Mouse (Mus musculus): Measurements from ENCODE around the gene Gzmk. TPM values are rescaled to one million over a fixed set of nuclear protein-coding genes. Genes with fewer than 3 reads are reported as not detected.
A peak's percentile ranks its signal among the peaks of the same experiment; 100 is the strongest.

The Gzmk gene
- polyA plus RNA-seq (2012; rRNA removed): 0.30 and 0.47 TPM in 2 replicates

DNA sequence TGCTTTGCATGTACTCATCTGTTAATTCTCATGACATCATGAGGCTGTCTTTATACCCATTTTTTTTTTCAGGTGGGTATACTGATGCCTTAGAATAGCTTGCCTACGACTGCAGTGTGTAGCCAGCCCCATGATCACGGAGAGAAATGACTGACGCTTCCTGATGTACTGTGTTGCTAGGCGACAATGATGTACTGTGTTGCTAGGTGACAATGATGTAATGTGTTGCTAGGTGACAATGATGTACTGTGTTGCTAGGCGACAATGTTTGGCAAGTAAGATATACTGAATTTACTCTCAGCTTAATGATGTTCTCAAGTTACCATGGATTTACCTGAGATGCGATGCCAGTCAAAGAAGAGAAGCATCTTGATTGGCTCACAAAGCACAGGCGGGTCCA lies at the start of gene Gzmk:
Gzmk (minus strand) TSS at position 98 of the 400 bp plus-strand sequence.
- H3K4me1 ChIP-seq (ENCODE audit: control insufficient read depth, insufficient read depth, insufficient read length, low read length): no peaks in the 10 kb centered on the region
- no peak within 1 kb of the TSS for H3K27ac ChIP-seq (ENCODE audit: insufficient read depth, low read depth, low read length)
- 37% methylated on average over 7 of the region's 7 CpGs for WGBS
- no peak within 1 kb of the TSS for H3K4me3 ChIP-seq (ENCODE audit: low read depth, low read length)
- TF ChIP-seq POLR2A (IDR thresholded peaks at IDR 0.05; ENCODE audit: low read depth, low read length) (no peak), CTCF (IDR thresholded peaks at IDR 0.05; ENCODE audit: extremely low read depth, insufficient read length, insufficient replicate concordance, low read depth, low read length) (no peak)
- H3K27me3 ChIP-seq (ENCODE audit: control insufficient read depth, insufficient read depth, low read length): no peaks in the 10 kb centered on the region; the same call in 1 of the 2 replicates
- no peaks in the 10 kb centered on the region for H3K36me3 ChIP-seq (ENCODE audit: control insufficient read depth, insufficient read depth, low read length)

- TF ChIP-seq CTCF (IDR thresholded peaks at IDR 0.05; ENCODE audit: extremely low read depth, insufficient read length, insufficient replicate concordance, low read depth, low read length) (no peak), POLR2A (IDR thresholded peaks at IDR 0.05; ENCODE audit: low read depth, low read length) (no peak)
- H3K4me1 ChIP-seq (ENCODE audit: control insufficient read depth, insufficient read depth, insufficient read length, low read length): no peaks in the 10 kb centered on the region
Observed at GRCm38 (mm10) chr13:113271189-113271588, 45.5 kb upstream of the Gzmk start.

GRCm38 (mm10) chr13:113269777-113270776 lies 44.4 kb upstream of the Gzmk start:
- H3K4me3 ChIP-seq (ENCODE audit: low read depth, low read length): no peak overlapping the region
- H3K36me3 ChIP-seq (ENCODE audit: control insufficient read depth, insufficient read depth, low read length): no peaks in the 10 kb centered on the region
- H3K27me3 ChIP-seq (ENCODE audit: control insufficient read depth, insufficient read depth, low read length): no peaks in the 10 kb centered on the region
- 61% methylated on average over 18 of the region's 18 CpGs for WGBS
- TF ChIP-seq POLR2A (IDR thresholded peaks at IDR 0.05; ENCODE audit: low read depth, low read length) (no peak), CTCF (IDR thresholded peaks at IDR 0.05; ENCODE audit: extremely low read depth, insufficient read length, insufficient replicate concordance, low read depth, low read length) (peak; percentile 92; the same call in 1 of the 2 replicates)
- no peaks in the 10 kb centered on the region for H3K4me1 ChIP-seq (ENCODE audit: control insufficient read depth, insufficient read depth, insufficient read length, low read length)
- H3K27ac ChIP-seq (ENCODE audit: insufficient read depth, low read depth, low read length): no peak overlapping the region

More at GRCm38 (mm10) chr13:113271189-113271588, 45.5 kb upstream of the Gzmk start:
- 58% methylated on average over 8 of the region's 8 CpGs for WGBS
- Histone ChIP-seq H3K27ac (ENCODE audit: insufficient read depth, low read depth, low read length) (no peak overlapping the region), H3K4me3 (ENCODE audit: low read depth, low read length) (no peak overlapping the region), H3K36me3 (ENCODE audit: control insufficient read depth, insufficient read depth, low read length) (no peaks in the 10 kb centered on the region), H3K27me3 (ENCODE audit: control insufficient read depth, insufficient read depth, low read length) (no peaks in the 10 kb centered on the region)

GRCm38 (mm10) chr13:113267204-113267603 lies 41.5 kb upstream of the Gzmk start:
- Histone ChIP-seq H3K27ac (ENCODE audit: insufficient read depth, low read depth, low read length) (no peak overlapping the region), H3K4me3 (ENCODE audit: low read depth, low read length) (no peak overlapping the region), H3K27me3 (ENCODE audit: control insufficient read depth, insufficient read depth, low read length) (no peaks in the 10 kb centered on the region), H3K4me1 (ENCODE audit: control insufficient read depth, insufficient read depth, insufficient read length, low read length) (no peaks in the 10 kb centered on the region), H3K36me3 (ENCODE audit: control insufficient read depth, insufficient read depth, low read length) (no peaks in the 10 kb centered on the region)
- TF ChIP-seq POLR2A (IDR thresholded peaks at IDR 0.05; ENCODE audit: low read depth, low read length) (no peak), CTCF (IDR thresholded peaks at IDR 0.05; ENCODE audit: extremely low read depth, insufficient read length, insufficient replicate concordance, low read depth, low read length) (no peak)
- WGBS: 64% methylated on average over 3 of the region's 3 CpGs

DNA sequence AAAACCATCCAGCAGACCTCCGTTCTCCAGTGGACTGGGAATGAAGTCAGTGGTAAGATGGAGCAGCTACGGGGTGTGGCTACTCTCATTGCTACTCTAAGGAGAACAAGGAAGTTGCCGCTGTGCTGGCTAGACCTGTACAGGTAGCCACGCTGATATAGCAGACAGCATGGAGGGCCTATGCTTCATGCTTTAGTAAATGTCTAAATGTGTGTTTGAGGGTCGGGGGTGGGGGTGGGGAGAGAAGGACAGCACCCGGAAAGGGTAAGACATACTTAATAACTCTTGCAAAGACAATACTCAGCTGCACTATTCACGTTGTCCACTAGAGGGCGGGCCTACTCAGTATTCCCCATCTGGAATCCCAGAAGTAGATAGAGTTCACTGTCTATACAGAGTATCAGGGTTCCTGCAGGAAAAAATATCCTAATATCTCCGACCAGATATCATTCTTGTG lies 40.8 kb upstream of the Gzmk start:
- H3K27me3 ChIP-seq (ENCODE audit: control insufficient read depth, insufficient read depth, low read length): no peaks in the 10 kb centered on the region
- TF ChIP-seq POLR2A (IDR thresholded peaks at IDR 0.05; ENCODE audit: low read depth, low read length) (no peak), CTCF (IDR thresholded peaks at IDR 0.05; ENCODE audit: extremely low read depth, insufficient read length, insufficient replicate concordance, low read depth, low read length) (peak; percentile 70; the same call in 1 of the 2 replicates)
- H3K36me3 ChIP-seq (ENCODE audit: control insufficient read depth, insufficient read depth, low read length): no peaks in the 10 kb centered on the region
- 12% methylated on average over 9 of the region's 9 CpGs for WGBS
- H3K4me1 ChIP-seq (ENCODE audit: control insufficient read depth, insufficient read depth, insufficient read length, low read length): no peaks in the 10 kb centered on the region
- H3K27ac ChIP-seq (ENCODE audit: insufficient read depth, low read depth, low read length): no peak overlapping the region
- H3K4me3 ChIP-seq (ENCODE audit: low read depth, low read length): no peak overlapping the region

GRCm38 (mm10) chr13:113265257-113265656 lies 39.5 kb upstream of the Gzmk start:
- WGBS: 25% methylated on average over 13 of the region's 13 CpGs

GRCm38 (mm10) chr13:113262822-113263221 lies 37.1 kb upstream of the Gzmk start:
- no peak for TF ChIP-seq CTCF (IDR thresholded peaks at IDR 0.05; ENCODE audit: extremely low read depth, insufficient read length, insufficient replicate concordance, low read depth, low read length)
- no peak for TF ChIP-seq POLR2A (IDR thresholded peaks at IDR 0.05; ENCODE audit: low read depth, low read length)
- Histone ChIP-seq H3K36me3 (ENCODE audit: control insufficient read depth, insufficient read depth, low read length) (no peaks in the 10 kb centered on the region), H3K27me3 (ENCODE audit: control insufficient read depth, insufficient read depth, low read length) (no peaks in the 10 kb centered on the region), H3K4me1 (ENCODE audit: control insufficient read depth, insufficient read depth, insufficient read length, low read length) (no peaks in the 10 kb centered on the region), H3K4me3 (ENCODE audit: low read depth, low read length) (no peak overlapping the region), H3K27ac (ENCODE audit: insufficient read depth, low read depth, low read length) (no peak overlapping the region)
- 34% methylated on average over 12 of the region's 12 CpGs for WGBS

More at GRCm38 (mm10) chr13:113265257-113265656, 39.5 kb upstream of the Gzmk start:
- Histone ChIP-seq H3K27ac (ENCODE audit: insufficient read depth, low read depth, low read length) (no peak overlapping the region), H3K4me1 (ENCODE audit: control insufficient read depth, insufficient read depth, insufficient read length, low read length) (no peaks in the 10 kb centered on the region), H3K27me3 (ENCODE audit: control insufficient read depth, insufficient read depth, low read length) (no peaks in the 10 kb centered on the region), H3K4me3 (ENCODE audit: low read depth, low read length) (no peak overlapping the region), H3K36me3 (ENCODE audit: control insufficient read depth, insufficient read depth, low read length) (no peaks in the 10 kb centered on the region)
- TF ChIP-seq CTCF (IDR thresholded peaks at IDR 0.05; ENCODE audit: extremely low read depth, insufficient read length, insufficient replicate concordance, low read depth, low read length) (peak; percentile 42; the same call in 1 of the 2 replicates), POLR2A (IDR thresholded peaks at IDR 0.05; ENCODE audit: low read depth, low read length) (no peak)
